Mouse (Mus musculus) retina, postnatal 7 days (tissue): ENCODE results near the gene Gja3.
"Not testable (repeated sequence)": the region's sequence is repeated elsewhere in the genome, so short reads cannot be mapped to it uniquely, and the experiment has no call there.

Experiments used
- DNase-seq: peaks from one replicate; pipeline ENCODE4 v3.0.0-alpha.2; 2012; ENCODE audit warnings: low read depth, low spot score

Gja3 gene

GRCm38 (mm10) chr14:57034926-57035498 is 22.9 kb downstream of the Gja3 start:
- no peak for DNase-seq

DNA sequence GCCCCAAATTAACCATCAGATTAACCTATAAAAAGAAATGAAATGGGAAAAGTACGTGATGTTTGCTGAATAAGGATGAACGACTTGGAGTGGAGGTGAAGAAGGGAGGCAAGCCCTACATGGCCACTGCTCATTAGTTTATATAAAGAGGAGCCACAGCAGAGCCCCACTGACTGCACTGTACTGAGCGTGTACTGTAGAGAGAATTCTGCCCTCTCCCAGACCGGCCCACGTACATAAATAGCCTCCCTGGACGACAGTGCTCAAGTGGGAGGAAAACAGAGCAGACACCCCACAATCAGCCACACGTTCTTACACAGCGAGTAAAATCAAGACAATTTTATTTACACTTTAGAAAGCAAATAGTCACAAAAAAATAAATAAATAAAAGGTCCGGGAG is 23.8 kb downstream of the Gja3 start:
- DNase-seq: no peak

- DNase-seq: no peak
Observed at GRCm38 (mm10) chr14:57032850-57033249, 25.1 kb downstream of the Gja3 start.

DNA sequence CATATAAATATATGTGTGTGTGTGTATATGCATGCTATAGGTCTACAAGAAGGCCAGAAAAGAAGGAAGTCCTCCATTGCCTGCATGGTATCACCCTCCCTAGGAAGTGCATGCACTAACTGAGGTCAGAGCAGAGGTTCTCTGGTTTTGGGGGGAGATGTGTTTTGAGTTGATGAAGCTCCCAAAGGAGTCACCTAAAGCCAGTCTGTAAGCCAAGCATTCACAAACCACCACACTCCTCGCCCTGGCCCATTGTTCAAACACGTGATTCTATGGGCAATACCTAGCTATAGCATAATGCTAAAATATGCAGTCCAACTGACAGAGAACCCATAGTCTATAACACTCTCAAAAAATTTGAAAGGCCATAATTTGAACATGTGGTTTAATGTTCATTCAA is 39.5 kb downstream of the Gja3 start:
- DNase-seq: no peak

DNA sequence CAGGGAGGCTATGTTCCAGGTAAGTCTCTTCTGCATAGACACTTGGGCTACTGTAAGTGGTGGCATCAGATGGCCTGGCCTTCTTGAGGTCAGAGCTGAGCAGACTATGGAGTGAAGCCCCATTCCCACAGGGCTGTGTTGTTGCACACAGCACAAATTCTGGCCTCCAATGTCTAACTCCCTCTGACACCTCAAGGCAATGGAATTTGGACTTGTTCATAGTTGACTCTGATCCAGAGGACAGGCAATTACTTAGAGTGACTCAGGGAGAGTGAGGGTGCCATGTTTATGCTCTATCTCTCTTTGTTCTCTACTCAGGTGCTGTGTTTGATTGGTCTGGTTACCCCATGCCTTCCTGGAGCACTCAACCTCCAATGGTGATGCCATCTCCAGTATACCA is 41.1 kb downstream of the Gja3 start:
- DNase-seq: not testable (repeated sequence)

DNA sequence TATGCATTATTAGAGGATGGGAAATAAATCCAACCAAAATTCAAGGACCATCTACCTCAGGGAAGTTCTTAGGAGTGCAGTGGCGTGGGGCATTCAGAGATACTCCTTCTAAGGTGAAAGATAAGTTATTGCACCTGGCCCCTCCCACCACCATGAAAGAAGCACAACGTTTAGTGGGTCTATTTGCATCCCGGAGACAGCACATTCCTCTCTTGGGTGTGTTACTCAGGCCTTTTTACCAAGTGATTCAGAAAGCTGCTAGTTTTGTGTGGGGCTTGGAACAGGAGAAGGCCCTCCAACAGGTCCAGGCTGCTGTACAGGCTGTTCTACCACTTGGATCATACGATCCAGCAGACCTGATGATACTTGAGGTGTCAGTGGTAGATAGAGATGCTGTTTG is 69.3 kb downstream of the Gja3 start:
- no peak for DNase-seq
